Mouse (Mus musculus): ENCODE measurements around the gene Laptm4a. TPM values are rescaled to one million over a fixed set of nuclear protein-coding genes. Genes with fewer than 3 reads are reported as not detected.

The Laptm4a gene
- polyA plus RNA-seq, 1 experiment from 2014 or later = 292 TPM

Other genes starting within 250 kb of the Laptm4a start
- gene Pum2, start 247.5 kb upstream of the Laptm4a start, polyA plus RNA-seq (2015; fragmentation: Nextera tagmentation; extraction: Ambion mirVana) = 66.5 and 67.7 TPM in 2 replicates
- 28.7 and 28.8 TPM in 2 replicates for gene Sdc1, start 150.3 kb upstream of the Laptm4a start, polyA plus RNA-seq (2015; fragmentation: Nextera tagmentation; extraction: Ambion mirVana)
- 0.08 and 0.10 TPM in 2 replicates for gene Matn3, start 26.3 kb downstream of the Laptm4a start, polyA plus RNA-seq (2015; fragmentation: Nextera tagmentation; extraction: Ambion mirVana)
- gene Wdr35, start 52.2 kb downstream of the Laptm4a start, polyA plus RNA-seq (2015; fragmentation: Nextera tagmentation; extraction: Ambion mirVana) = 23.5 and 24.4 TPM in 2 replicates
- 11.4 and 13.8 TPM in 2 replicates for gene Ttc32, start 108.3 kb downstream of the Laptm4a start, polyA plus RNA-seq (2015; fragmentation: Nextera tagmentation; extraction: Ambion mirVana)

Measured in forebrain, embryonic 15.5 days (tissue).